Mouse (Mus musculus) A20 (cell line): ENCODE measurements around the gene Defa23.
A peak's percentile ranks its signal among the peaks of the same experiment; 100 is the strongest.
"Not testable (repeated sequence)": the region's sequence is repeated elsewhere in the genome, so short reads cannot be mapped to it uniquely, and the experiment has no call there.

Source experiments
- DNase-seq: peaks from one replicate; pipeline ENCODE4 v3.0.0-alpha.2; 2011; ENCODE audit warnings: low read depth, low spot score

Gene Defa23

DNA sequence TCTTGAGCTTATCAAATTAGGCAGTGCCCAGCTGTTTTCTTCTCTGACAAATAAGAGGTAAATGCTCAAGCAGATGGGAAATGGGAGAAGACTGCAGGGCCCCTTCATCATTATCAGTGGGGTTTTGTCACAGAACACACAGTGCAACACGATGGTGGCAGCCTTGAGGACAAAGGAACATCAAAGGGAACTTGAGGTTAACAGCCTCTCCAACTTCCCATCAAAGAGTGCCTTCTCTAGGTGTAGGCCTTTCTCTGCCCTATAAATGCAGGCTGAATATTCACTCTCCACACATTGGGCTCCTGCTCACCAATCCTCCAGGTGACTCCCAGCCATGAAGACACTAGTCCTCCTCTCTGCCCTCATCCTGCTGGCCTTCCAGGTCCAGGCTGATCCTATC, at the start of gene Defa23:
Gene Defa23 (plus strand): TSS at position 301 of the 400 bp plus-strand sequence.
- not testable (repeated sequence) for DNase-seq

GRCm38 (mm10) chr8:21006801-21007200, 48.0 kb upstream of the Defa23 start:
- DNase-seq, result no peak

DNA sequence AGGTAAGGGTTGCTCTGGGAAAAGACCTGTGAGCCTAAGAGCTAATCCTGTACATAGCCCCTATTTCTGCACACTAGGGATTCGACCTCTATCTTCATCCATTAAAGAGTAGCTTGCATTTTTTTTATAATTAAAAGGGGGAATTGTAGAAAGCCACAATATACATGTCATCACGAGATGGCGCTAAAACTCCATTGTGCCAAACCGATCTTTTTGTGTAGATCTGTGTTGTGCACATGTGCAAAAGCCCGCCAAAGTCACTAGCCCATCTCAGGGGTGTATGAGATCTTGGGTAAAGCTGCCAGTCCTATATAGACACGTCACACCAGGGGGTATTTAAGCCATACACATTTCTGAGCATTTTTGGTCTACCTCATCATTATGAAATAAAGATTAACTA, 46.3 kb upstream of the Defa23 start:
- DNase-seq, result peak; percentile 58

GRCm38 (mm10) chr8:21010548-21010947, 44.3 kb upstream of the Defa23 start:
- not testable (repeated sequence) for DNase-seq

DNA sequence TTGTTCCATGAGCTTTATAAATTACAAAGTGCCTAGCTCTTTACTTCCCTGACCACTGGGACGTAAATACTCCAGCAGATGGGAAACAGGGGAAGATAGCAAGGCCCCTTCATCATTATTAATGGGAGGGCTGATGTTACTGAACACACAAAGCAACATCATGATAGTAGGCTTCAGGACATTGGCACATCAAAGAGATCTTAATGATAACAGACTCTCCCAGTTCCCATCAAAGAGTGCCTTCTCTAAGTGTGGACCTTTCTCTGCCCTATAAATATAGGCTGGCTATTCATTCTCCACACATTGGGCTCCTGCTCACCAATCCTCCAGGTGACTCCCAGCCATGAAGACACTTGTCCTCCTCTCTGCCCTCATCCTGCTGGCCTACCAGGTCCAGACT, 29.6 kb upstream of the Defa23 start, which contains the start of gene Defa21:
Gene Defa21 (plus strand): TSS at position 301 of the 400 bp plus-strand sequence.
- not testable (repeated sequence) for DNase-seq

GRCm38 (mm10) chr8:21064738-21065137, 9.9 kb downstream of the Defa23 start, which contains the start of gene Defa35:
Gene Defa35 (plus strand): TSS chr8:21065038.
- not testable (repeated sequence) for DNase-seq

- DNase-seq, result not testable (repeated sequence)
Observed at GRCm38 (mm10) chr8:21084142-21084541, 29.3 kb downstream of the Defa23 start, which contains the start of gene Defa25. Gene Defa25 (plus strand): TSS chr8:21084442.

- DNase-seq, result peak; percentile 4
Observed at GRCm38 (mm10) chr8:21093106-21093505, 38.3 kb downstream of the Defa23 start.

DNA sequence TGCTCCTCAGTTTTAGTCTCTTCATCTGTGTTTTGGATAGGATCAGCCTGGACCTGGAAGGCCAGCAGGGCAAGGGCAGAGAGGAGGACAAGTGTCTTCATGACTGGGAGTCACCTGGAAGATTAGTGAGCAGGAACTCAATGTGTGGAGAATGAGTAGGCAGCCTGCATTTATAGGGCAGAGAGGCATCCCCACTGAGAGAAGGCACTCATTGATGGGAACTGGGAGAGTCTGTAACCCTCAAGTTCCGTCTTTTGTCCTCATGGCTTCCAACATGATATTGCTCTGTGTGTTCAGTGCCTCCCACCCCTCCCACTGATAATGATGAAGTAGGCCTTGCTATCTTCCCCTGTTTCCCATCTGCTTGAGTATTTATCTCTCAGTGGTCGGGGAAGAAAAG, 41.1 kb downstream of the Defa23 start, which contains the start of gene Gm14851:
Gene Gm14851 (minus strand): TSS at position 101 of the 400 bp plus-strand sequence.
- DNase-seq, result not testable (repeated sequence)
